Mouse (Mus musculus): ENCODE results near the gene Vmn1r113.
"Not testable (repeated sequence)": the region's sequence is repeated elsewhere in the genome, so short reads cannot be mapped to it uniquely, and the experiment has no call there.

GRCm38 (mm10) chr7:20786985-20787384, at the start of gene Vmn1r113:
- TF ChIP-seq CTCF (conservative IDR thresholded peaks at IDR 0.05; ENCODE audit: low read length); NANOG (IDR thresholded peaks at IDR 0.05; ENCODE audit: borderline replicate concordance, low read length); POU5F1 (IDR thresholded peaks at IDR 0.05; ENCODE audit: borderline replicate concordance, low read length): not testable (repeated sequence)

Data from E14TG2a.4 (cell line).